Mouse (Mus musculus) left cerebral cortex, postnatal 4 days (tissue): ENCODE results near the gene 6330403K07Rik. TPM values are rescaled to one million over a fixed set of nuclear protein-coding genes. Genes with fewer than 3 reads are reported as not detected.
A peak's percentile ranks its signal among the peaks of the same experiment; 100 is the strongest.

Source experiments
- DNase-seq: peaks from one replicate; pipeline ENCODE4 v3.0.0-alpha.2; 2022
- intact Hi-C: fragments of 180-260 bp; cut with DNase I; formaldehyde crosslinking; loops from one replicate; pipeline ENCODE4 v1.15.1; 2025
- total RNA-seq, 2 experiments: library from RNA; stranded (reverse); gene quantifications; 2 replicates each; pipeline ENCODE4 v1.2.3; 2021

The 6330403K07Rik gene
- total RNA-seq = 100 to 1,000 TPM; 252 to 265 TPM

DNA sequence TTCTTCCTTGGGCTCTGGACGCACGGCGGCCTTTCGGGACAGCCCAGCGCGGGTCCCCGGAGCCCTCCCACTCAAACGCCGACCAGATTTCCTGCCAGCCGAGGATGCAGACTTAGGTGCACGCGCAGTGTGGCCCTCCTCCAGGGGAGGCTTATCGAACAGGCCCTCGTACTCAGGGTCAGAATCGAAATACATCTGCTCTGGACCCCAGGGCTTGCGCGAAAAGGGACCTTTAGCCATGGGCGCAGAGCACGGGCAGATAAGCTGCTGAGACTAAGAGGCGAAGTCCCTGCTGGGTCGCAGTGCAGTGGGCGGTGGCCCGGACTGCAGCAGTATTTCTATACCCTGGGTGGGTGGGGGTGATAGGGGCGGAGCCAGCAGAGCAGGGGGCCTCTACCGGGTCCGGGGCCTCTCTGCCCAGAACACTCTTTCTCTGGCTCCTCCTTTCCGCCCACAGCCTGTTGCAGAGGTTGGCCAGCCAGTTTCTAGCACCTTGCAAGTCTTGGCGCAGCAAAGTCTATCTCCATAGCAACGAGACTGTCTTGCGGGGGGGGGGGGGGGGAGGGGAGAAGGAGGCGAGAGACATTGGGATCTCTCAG lies at the start of gene 6330403K07Rik:
TSS of gene 6330403K07Rik (minus strand) at position 351 of the 599 bp plus-strand sequence.
- intact Hi-C loops = no loop called here
- DNase-seq = peak; percentile 88

DNA sequence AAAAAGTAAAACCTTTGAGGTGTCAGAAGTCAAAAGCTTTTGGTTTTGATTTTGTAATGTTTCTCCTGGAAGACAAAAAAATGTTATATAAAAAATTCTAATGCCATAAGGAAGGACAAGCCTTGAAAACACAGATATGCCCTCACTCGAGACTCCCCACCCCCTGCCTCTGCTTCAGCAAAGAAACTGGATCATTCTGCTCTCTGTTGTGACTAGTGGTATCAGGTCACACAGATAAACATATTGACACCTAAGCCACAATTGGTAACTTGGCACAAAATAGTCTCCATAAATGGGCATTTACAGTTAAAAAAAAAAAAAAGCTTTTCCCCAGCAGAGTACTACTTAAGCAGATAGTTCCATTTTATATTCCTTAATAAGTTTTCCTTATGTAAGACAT lies 43.0 kb upstream of the 6330403K07Rik start:
- intact Hi-C loops = no loop called here
- no peak for DNase-seq

DNA sequence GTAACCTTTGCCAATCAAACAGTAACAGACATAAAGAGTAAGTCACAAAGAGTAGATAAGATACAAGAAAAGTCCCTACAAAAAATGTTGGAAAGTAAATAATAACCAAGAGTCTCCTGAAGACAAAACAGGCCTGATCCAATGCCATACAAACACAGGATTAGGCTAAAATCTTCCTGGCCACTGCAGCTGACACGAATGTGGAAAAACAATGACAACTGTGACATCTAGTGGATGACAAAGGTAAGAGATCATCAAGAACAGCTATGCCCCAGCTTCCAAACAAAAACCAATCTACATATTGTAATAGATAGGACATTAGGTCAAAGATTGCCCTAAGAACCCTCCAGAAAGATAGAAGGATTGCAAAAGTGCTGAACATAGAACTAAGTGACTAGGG lies 19.2 kb upstream of the 6330403K07Rik start:
- no peak for DNase-seq

DNA sequence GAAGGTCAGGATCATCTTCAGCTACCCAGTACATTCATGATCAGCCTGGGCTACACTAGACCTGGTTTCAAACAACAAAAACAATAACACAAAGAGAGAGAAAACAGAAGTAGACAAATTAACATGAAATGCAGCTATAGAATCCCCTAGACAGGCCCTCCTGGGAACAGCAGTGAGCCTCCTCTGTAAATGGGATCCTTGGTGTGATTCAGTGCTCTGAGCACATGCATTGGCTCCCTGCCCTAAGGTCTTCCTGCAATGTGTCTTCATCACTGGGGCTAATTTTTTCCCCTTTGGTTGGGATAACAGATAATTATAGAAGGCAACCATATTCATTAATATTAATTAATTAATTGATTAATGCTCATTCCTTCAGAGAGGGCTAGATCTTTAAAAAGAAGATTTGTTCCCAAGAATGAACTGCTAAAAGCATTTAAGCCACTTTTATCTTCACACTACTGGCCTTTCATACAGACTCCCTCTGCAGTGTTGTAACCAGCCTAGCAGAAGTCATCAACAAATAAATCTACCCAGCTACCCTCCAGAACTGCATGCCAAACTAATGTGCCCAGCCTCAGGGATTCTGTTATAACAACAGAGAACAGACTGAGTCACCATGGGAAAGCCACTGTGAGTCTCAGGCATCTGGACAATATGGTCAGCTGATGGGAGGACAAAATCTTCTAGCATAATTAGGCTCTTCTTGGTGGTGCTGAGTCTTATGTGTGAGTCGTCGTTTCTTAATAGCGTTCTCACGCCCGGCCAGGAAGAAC lies 6.4 kb upstream of the 6330403K07Rik start:
- intact Hi-C loops = no loop called here
- no peak for DNase-seq

More for the DNA sequence above, 19.2 kb upstream of the 6330403K07Rik start:
- intact Hi-C loops = loop anchor here (10.0 kb wide), 1 partner anchor 48 kb away; the partner anchor contains the start of gene Dhx33

DNA sequence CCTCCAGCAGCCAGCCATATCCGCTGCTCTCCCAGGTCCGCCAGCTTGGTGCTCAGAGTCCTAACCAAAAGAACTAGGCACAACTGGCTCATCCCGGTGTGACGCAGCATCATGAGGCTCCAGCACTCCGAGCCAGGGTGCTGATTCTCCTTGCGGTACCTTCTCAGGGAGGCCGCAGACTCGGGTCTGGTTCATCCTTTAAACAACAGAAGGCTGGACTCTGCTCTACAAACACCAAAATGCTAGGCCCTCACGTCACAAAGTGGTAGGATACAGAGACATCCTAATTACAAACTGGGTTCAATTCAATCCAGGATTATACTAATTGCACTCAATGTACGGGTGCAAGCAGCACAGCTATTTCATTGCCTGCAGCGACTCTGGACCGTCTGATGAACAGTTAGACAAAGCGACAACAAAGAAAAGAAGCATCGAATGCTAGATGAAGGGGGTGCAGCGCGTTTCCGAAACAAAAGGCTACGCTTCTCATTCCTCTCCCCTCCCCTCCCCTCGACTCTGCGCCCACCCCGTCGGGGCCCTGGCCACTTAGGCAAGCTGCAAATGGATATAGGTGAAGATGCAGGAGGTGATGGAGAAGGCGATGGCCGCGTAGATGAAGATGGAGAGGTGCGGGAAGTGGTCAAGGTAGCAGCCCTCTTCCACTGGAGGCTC lies 686 bp downstream of the 6330403K07Rik start:
- DNase-seq = peak; percentile 38
- intact Hi-C loops = no loop called here

DNA sequence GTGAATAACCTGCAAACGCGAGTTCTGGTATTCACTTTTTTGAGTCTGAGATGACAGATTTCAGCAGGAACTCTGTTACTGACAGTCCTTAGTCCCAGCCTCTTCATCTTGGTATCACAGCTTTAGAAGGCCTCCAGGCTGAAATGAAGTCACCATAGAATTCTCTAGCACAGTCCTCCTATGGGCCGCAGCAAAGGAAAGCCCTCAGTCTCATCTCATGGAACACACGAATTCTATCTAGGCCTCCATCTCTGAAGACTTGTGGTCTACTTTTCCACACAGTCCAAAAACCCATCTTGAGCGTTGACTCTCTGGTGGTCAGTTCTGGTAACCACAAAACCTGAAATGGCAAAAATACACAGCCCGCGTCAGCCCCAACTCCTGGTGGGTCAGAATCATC lies 1.2 kb downstream of the 6330403K07Rik start:
- intact Hi-C loops = no loop called here

DNA sequence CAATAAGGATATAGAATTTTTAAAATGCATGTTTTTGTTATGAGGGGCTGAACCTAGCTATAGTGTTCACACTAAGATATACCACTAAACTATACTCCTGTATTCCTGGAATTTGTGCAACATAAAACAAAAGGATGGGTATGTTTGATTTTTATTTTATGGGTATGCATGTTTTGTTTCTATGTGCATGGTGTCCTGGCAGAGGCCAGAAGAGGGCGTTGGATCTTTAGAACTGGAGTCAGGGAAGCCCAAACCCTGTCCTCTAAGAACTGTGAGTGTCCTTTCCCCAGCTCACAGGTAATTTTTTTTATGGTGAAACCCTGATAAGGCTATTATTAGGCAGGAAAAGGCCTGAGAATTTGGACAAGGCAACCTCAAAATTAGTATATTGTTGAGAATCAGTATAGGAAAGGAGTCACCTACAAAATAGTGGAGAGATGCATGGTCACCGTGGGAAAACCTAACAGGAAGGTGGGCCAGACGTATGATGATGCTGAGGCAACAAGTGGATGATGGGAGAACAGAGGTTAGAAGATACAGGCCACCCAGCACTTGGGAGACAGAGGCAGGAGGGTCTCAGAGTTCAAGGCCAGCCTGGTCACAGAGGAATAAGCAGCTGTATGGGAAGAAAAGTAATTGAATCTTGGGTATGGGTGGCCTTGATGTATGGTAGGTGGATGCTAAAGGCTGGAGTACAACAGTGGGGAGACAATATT lies 3.8 kb downstream of the 6330403K07Rik start:
- intact Hi-C loops = no loop called here
- no peak for DNase-seq

More for the DNA sequence above, 1.2 kb downstream of the 6330403K07Rik start:
- DNase-seq = no peak

DNA sequence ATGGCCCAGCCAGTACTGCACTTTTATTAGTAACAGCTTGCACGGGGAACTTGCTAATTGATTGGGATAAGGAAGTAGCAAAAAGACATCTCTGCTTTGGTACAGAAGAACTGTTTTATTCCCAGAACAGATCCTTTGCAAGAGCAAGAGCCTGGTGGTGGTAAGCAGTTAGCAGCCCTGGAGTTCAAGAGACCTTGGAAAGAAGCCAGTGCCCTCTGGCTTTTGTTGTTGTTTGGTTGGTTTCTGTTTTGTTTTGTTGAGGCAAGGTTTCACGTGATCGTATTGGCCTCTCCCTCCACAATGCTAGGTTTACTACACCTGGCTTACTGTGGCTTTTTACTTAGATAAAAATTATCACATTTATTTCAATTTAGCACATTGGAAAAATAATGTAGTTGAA lies 5.0 kb downstream of the 6330403K07Rik start:
- intact Hi-C loops = no loop called here

DNA sequence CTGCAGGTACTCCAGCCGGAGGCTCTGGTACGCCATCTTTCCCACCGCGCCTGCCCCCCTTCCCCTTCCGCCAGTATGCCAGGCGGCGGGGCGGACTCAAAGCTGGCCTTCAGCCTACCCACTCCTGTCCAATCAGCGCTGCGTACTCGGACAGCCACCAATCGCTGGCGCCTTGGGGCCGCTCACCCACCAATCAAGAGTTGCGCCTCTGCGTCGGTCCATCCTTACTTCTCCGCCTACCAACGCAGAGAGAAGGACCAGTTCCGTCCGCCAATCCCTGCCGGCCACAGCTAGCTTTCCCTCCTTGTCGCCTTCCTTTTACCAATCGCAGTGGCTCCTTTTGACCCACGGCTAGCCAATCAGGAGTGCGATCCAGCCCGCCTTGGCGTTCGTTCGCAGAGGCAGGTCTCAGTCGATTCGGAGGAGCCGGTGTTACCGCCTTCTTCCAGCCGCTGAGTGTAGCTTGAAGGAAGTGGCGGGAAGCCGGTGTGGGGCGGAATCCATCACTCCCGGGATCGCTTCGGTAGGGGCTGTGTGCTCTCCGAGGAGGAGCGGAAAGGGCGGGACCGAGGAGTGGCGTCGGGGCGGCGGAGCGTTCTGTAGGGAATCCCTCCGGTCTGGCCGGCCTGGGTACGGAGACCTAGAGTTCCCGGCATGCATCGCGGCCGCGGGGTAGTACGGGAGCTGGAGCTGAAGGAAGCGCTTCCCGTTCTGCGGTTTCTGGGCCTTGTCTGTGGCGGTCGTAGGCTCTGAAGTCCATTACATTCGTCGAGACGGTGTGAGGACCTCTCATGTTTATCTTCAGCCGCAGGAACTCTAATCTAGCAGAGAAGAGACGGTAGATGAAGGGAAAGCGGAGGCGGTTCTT lies 13.9 kb downstream of the 6330403K07Rik start, which contains the start of the genes Mis12 and Derl2:
TSS of gene Mis12 (plus strand) at position 411 of the 868 bp plus-strand sequence.
TSS of gene Derl2 (minus strand) at position 641 of the 868 bp plus-strand sequence.
- intact Hi-C loops = loop anchor here (5.0 kb wide), 1 partner anchor 138 kb away; no protein-coding TSS in a partner anchor

More for the DNA sequence above, 5.0 kb downstream of the 6330403K07Rik start:
- DNase-seq = no peak

DNA sequence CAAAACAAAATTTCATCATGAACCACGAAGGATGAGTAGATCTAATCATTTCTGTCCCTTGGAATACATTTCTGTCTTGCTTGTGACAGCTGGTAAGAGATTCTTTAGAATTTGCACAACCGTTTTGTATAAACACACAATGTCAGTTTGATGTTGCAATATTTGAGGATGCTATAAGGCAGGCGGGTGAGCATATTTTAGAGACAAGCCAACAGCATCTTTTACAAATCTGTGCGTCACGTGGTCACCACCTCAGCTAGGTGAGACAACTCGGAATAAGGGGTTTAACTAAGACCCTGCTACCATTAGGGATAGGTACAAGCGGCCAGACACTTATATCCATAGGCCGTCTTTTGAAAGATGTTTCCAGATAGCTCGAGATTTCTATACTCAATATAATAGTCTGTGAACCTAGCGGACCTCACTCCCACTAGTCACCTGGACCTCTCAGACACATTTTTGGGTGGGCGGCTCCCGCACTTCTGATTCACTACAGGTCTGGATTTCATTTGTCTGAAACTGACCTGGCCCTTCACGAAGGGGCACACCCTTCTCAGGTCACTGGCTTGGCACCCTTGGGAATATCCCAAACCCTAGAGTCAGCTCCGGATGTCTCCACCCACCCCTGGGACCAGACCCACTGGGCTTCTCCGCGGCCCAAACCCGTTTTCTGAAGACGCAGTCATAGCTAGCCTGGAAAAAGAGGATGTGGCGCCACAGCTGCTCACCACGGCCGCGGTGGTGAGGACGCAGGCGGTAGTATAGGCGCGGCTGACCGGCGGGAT lies 14.7 kb downstream of the 6330403K07Rik start:
- no peak for DNase-seq
- intact Hi-C loops = no loop called here

More for the DNA sequence above, 13.9 kb downstream of the 6330403K07Rik start, which contains the start of the genes Mis12 and Derl2:
- peak; percentile 98 for DNase-seq

DNA sequence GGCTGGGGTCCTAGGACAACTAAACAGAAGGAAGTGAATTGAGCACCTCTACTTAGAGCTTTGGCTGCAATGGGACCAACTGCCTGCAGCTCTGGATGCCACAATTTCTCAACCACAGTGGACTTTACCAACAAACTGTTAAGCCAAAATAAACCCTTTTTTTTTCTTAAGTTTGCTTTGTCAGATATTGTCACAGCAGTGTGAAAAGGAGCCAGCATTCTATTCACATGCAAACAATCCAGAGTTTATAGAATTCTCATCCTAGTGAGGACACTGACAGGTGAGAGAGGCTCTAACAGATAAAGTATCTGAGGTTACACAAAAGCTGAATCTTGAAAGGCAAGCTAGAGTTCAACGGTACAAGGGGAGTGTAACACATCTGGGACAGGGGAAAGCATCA lies 16.3 kb downstream of the 6330403K07Rik start:
- intact Hi-C loops = no loop called here
- DNase-seq = no peak

DNA sequence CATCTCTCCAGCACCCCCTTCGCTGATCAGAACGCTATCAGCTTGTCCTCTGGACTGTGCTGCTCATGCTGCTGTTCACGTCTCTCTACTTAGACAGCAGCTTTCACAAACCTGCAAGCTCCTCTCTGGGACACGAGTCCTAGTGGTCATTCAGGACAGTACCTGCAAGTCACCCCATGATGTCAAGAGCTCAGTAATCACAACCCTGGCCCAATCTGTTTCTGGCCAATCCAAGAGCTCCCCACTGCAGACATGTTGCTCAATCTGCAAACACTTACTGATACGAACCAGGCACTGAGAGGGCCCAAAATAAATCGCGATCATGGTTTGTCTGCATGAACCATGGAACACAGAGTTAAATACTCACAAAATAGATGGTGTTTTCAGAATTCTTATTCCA lies 20.6 kb downstream of the 6330403K07Rik start:
- intact Hi-C loops = no loop called here
- no peak for DNase-seq

DNA sequence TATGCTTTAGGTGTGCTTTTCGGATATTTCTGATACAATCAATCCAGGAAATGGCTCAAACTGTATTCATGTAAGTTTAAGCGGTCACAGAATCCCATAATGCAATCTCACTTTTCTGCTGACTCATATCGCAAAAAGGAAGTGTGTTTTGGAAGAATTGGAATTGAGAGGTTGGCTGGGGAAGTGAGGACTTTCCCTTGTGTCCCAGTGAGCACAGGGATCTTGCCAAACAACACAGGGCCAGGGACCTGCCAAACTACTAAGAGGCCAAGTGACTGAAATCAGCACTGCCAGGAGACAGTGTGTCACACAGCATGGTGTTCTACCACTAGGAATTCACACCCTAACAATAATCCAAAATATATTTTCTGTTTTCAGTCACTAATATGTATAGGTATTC lies 25.0 kb downstream of the 6330403K07Rik start:
- no peak for DNase-seq
- intact Hi-C loops = loop anchor here (10.0 kb wide), 1 partner anchor 46 kb away; no protein-coding TSS in a partner anchor

DNA sequence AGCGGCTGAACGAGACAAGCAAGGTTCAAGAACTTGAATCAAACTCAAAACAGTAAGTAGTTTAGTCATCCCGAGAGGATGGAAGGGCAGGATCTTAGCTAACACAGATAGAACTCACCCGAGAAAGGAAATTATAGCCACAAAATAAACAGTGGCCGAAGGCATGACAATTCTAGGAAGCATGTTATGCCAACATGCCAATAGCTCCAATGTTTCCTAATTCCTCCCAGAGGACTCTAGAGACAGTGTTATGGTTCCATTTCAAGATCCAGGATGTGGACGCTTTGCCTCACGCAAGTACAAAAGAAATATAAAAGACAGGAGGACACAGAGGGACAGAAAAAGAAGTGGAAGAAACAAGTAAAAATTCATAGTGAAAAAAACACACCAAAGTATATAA lies 25.5 kb downstream of the 6330403K07Rik start:
- no peak for DNase-seq
- intact Hi-C loops = loop anchor here (10.0 kb wide), 1 partner anchor 47 kb away; no protein-coding TSS in a partner anchor

DNA sequence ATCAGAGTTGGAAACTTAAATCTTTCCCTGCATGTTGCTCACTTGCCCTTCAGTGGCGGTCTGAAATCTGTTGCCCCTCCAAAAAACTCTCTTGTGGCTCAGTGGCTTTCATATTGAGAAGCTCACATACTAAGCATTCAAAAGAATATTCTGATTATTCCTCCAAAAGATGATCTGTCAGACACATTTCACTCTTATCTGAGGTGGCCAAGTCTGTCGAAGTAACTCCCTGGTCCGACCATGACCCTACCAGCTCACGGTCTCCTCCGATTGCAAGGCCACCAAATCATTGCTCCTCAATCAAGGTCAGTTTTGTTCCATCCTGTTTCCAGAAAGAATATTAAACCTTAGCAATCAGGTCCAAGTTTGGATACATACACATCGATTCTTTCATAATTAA lies 26.3 kb downstream of the 6330403K07Rik start:
- intact Hi-C loops = loop anchor here (10.0 kb wide), 1 partner anchor 48 kb away; no protein-coding TSS in a partner anchor
- DNase-seq = no peak

DNA sequence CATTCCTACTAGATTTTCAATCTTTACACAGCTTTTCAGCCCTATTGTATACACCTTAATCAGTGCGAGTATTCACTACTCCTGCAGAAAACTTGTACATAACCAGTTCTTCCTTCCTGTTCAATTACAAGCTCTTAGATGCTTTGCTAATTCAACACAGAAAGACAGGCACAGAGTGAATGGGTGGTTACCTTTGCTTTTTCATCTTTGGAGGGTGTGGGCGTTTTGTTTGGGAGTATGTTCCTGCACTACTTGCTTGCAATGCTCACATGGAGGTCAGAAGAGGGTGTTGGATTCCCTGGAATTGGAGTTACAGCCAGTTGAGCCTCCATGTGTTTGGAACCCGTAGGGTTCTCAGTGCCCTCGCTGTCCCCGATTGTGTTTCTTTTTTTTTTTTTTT lies 28.3 kb downstream of the 6330403K07Rik start:
- DNase-seq = no peak
- intact Hi-C loops = loop anchor here (10.0 kb wide), 1 partner anchor 50 kb away; no protein-coding TSS in a partner anchor

DNA sequence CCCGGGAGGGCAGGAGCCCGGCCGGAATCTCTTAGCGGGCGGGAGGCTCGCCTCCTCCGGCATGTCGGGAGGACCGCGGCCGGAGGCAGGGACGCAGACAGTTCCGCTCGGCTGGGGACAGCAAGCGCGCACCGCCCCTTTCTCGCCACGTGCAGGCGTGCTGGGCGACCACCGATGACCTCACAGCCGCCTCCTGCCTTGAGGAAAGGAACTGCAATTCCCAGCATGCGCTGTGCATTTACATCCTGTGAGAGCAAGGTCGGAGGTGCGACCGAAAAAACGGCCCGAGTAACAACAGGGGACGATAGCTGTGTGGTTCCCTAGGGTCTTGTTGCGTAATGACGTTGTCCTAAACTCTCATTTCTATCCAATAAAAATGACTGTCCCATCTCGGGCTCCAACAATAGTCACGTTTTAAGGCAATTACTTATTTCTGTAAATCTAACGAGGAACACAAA lies 29.0 kb downstream of the 6330403K07Rik start, which contains the start of gene Dhx33:
TSS of gene Dhx33 (minus strand) at position 122 of the 458 bp plus-strand sequence.
- peak; percentile 98 for DNase-seq
- intact Hi-C loops = loop anchor here (10.0 kb wide), 1 partner anchor 50 kb away; no protein-coding TSS in a partner anchor
